Mouse (Mus musculus) bone marrow, adult 2 months (tissue): Measurements from ENCODE around the gene Mmadhc. TPM values are rescaled to one million over a fixed set of nuclear protein-coding genes. Genes with fewer than 3 reads are reported as not detected.

Experiments
- H3K27ac ChIP-seq: fragments of 200-500 bp; 2 replicates; pipeline ENCODE4 v1.5.1; 2012; ENCODE audit warnings: low read depth, mild to moderate bottlenecking, control low read depth, inconsistent platforms, low read length; ENCODE audit not compliant: control insufficient read depth, poor library complexity, insufficient read depth
- H3K4me1 ChIP-seq: fragments of 200-500 bp; 2 replicates; pipeline ENCODE4 v1.6.1; 2011; ENCODE audit warnings: low read length; ENCODE audit not compliant: control insufficient read depth, insufficient read depth
- H3K4me3 ChIP-seq: fragments of 200-500 bp; replicated peaks from 2 replicates; pipeline ENCODE3; 2011; ENCODE audit warnings: mild to moderate bottlenecking, low read depth, low read length, control low read depth; ENCODE audit not compliant: control insufficient read depth
- CTCF ChIP-seq: fragments of 200-500 bp; IDR thresholded peaks from 2 replicates; pipeline ENCODE4 v1.5.1; 2011; ENCODE audit warnings: low read length, control low read depth; ENCODE audit not compliant: control insufficient read depth, insufficient read depth
- POLR2A ChIP-seq: fragments of 200-500 bp; IDR thresholded peaks from 2 replicates; pipeline ENCODE4 v1.6.1; 2011; ENCODE audit warnings: low read depth, mild to moderate bottlenecking, control low read depth, low read length, borderline replicate concordance; ENCODE audit not compliant: control insufficient read depth
- WGBS: fragments of 180-500 bp; shearing (Covaris S2); methylation state at CpG from one replicate; pipeline ENCODE4 v1.1.7; 2018; 5-methylcytosine and 5-hydroxymethylcytosine counted together
- polyA plus RNA-seq: library from polyadenylated mRNA; stranded (reverse); fragments of >200 nt; gene quantifications from 2 replicates; pipeline ENCODE4 v1.2.4, GENCODE M21; 2011; ENCODE audit warnings: low replicate concordance; ENCODE audit not compliant: missing spikeins, insufficient read depth, insufficient read length

Gene Mmadhc
- polyA plus RNA-seq, 1 experiment = 30.1 TPM

- WGBS = 75% methylated on average over 6 of the region's 6 CpGs
- H3K4me1 ChIP-seq = no peaks in the 10 kb centered on the region
- H3K27ac ChIP-seq = no peak overlapping the region
- H3K4me3 ChIP-seq = no peak overlapping the region
- TF ChIP-seq CTCF (no peak), POLR2A (no peak)
These were observed 23.2 kb downstream of the Mmadhc start for GRCm38 (mm10) chr2:50273415-50273814.

DNA sequence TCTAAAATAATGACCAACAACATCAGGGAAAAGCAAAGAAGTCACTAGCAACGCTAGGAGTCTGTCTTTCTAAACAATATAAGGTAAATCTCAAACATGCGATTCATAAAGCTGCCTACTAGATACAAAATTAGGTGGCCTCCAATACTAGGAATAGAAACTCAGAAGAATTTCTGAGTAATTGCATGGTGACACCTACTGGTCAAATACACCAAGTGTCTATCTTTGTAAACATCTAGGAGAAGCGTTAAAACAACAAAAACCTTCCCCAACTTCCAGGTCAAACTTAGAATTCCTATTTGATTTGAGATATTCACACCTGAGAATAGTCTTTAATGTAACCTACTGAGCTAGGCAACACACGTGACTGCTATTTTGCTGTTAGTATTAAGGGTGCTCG is 24.4 kb downstream of the Mmadhc start:
- H3K27ac ChIP-seq = no peak overlapping the region
- WGBS = 30% methylated on average over 5 of the region's 5 CpGs
- H3K4me1 ChIP-seq = no peaks in the 10 kb centered on the region
- TF ChIP-seq POLR2A (no peak), CTCF (no peak)
- no peak overlapping the region for H3K4me3 ChIP-seq

- no peaks in the 10 kb centered on the region for H3K4me1 ChIP-seq
- H3K27ac ChIP-seq = no peak overlapping the region
- no peak for TF ChIP-seq CTCF
- no peak for TF ChIP-seq POLR2A
- H3K4me3 ChIP-seq = no peak overlapping the region
- WGBS = 73% methylated on average over 2 of the region's 2 CpGs
These were observed 28.1 kb downstream of the Mmadhc start for GRCm38 (mm10) chr2:50268514-50268913.

DNA sequence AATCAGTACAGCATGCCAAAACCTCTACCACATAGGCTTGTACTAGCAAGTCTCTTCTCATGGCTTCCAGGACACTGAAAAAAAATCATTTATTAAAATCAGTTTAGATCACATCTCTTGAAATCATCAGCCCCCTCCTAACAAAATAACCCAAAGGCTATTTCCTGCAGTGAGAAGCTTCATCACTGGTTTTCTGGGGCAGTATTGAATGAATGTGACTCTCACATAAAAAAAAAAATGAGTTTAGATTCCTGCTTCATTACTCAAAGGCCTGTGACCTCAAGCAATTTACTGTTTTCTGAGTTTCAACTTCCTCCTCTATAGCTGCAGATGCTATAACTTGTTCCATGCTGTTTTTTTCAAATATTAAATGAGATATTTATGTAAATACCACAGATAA is 29.6 kb downstream of the Mmadhc start:
- TF ChIP-seq CTCF (no peak), POLR2A (no peak)
- H3K27ac ChIP-seq = no peak overlapping the region
- H3K4me3 ChIP-seq = no peak overlapping the region
- H3K4me1 ChIP-seq = no peaks in the 10 kb centered on the region

- WGBS = 52% methylated on average over 2 of the region's 2 CpGs
- TF ChIP-seq POLR2A (no peak), CTCF (no peak)
- H3K4me1 ChIP-seq = no peaks in the 10 kb centered on the region
- no peak overlapping the region for H3K27ac ChIP-seq
- H3K4me3 ChIP-seq = no peak overlapping the region
These were observed 31.3 kb downstream of the Mmadhc start for GRCm38 (mm10) chr2:50265215-50265785.

DNA sequence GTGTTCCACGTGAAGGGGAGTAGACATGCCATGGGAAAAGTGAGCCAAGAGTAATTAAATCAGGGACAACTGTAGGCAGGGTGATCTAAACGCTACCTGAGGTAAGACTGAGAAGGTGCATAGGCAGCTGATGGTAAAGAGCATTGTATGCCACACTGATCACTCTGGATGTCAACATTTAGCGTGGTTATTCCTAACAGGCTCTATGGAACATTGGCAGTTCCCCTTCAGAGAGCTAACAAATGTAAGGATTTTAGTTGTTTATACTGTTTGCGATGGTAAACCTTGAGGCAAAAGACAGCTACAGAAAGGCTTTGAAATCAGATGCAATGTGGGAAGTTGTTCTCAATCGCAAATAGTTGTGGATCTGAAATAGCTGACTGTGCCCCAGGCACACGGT is 32.5 kb downstream of the Mmadhc start:
- no peaks in the 10 kb centered on the region for H3K4me1 ChIP-seq
- 74% methylated on average over 6 of the region's 6 CpGs for WGBS
- H3K4me3 ChIP-seq = no peak overlapping the region
- no peak for TF ChIP-seq POLR2A
- no peak for TF ChIP-seq CTCF
- no peak overlapping the region for H3K27ac ChIP-seq

- Histone ChIP-seq H3K4me3 (no peak overlapping the region), H3K27ac (no peak overlapping the region), H3K4me1 (no peaks in the 10 kb centered on the region)
- WGBS = 70% methylated on average over 5 of the region's 5 CpGs
- TF ChIP-seq CTCF = no peak
- TF ChIP-seq POLR2A = no peak
These were observed 41.6 kb downstream of the Mmadhc start for GRCm38 (mm10) chr2:50254955-50255354.

DNA sequence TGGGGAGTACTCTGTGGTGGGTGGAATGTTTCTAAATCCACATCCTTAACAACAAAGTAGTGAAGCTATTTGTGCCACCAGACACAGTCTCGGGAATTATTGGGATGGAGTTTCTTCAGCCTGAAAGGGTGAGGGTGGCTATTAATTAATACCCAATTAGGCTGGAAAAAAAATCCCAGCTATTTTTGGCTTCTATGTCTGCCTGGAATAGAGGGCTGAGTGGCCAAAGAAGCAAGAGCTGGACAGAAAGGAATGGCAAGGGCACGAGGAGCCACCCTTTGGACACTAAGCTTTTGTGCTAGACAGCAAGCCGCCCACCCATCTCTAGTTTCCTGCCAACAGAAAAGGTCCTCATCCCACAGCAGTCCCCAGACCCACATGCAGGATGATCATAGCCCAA is 48.0 kb downstream of the Mmadhc start:
- no peak overlapping the region for H3K4me3 ChIP-seq
- H3K27ac ChIP-seq = no peak overlapping the region
- no peaks in the 10 kb centered on the region for H3K4me1 ChIP-seq
- 69% methylated on average over 3 of the region's 3 CpGs for WGBS
- TF ChIP-seq CTCF (no peak), POLR2A (no peak)

GRCm38 (mm10) chr2:50233491-50233890 is 63.1 kb downstream of the Mmadhc start:
- WGBS = 83% methylated on average over 8 of the region's 8 CpGs
- Histone ChIP-seq H3K4me1 (no peaks in the 10 kb centered on the region), H3K27ac (no peak overlapping the region), H3K4me3 (no peak overlapping the region)
- TF ChIP-seq POLR2A = no peak
- TF ChIP-seq CTCF = no peak

Other genes with a start within 250 kb of the Mmadhc start
- 0.85 TPM in 1 of 2 replicates, not detected in the other for gene Lypd6, start 230.4 kb downstream of the Mmadhc start, polyA plus RNA-seq